14 mouse cellular contexts compared by ENCODE assay signal in the genomic region with DNA sequence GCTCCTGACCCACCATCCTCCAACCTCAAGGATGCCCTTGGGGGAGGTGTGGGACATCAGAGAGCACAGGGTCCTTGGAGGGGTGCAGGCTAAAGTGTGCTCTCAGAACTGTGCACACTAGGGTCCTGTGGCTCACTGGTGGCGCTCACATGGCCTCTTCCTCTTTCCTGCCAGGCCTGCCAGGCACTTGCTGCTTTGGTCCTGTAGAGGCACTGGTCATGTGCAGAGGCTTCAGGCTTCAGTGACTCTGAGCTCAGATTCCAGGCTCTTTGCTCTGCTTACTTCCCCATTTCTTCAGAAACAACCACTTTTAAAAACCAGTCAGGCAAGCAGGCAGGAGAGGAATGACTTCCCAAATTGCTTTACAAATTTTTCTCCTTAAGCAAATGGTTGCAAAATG. TPM values are rescaled to one million over a fixed set of nuclear protein-coding genes. Genes with fewer than 3 reads are reported as not detected.
DNase-seq lines count a peak whose midpoint lies in the region; ATAC-seq lines count a peak whose summit lies in the region.
"Had no signal": no experiment of that assay in that cellular context is flagged by ENCODE, and none has a peak within 500 bp of the region (broad histone marks: within the 10 kb centered on the region; RNA-seq: fewer than 3 reads in every experiment).

No protein-coding gene starts in this region.

- H3K27me3 ChIP-seq in heart, embryonic 11.5 days (ENCODE audit: control insufficient read depth, insufficient read depth, low read length), result no peaks in the 10 kb centered on the region
- no peaks in the 10 kb centered on the region for H3K27me3 ChIP-seq in liver, embryonic 11.5 days (replicated peaks; ENCODE audit: control insufficient read depth, insufficient read depth, low read length)
- H3K27me3 ChIP-seq: limb, embryonic 13.5 days; neural tube, embryonic 13.5 days; stomach, embryonic 15.5 days had no signal

- ATAC-seq in heart, embryonic 11.5 days (replicated peaks; ENCODE audit: insufficient number of reproducible peaks, low FRiP score, low TSS enrichment), result no peak
- peak; percentile 26; the same call in 1 of the 2 replicates for ATAC-seq in erythroblast, adult 5-6 weeks (replicated peaks; ENCODE audit: low FRiP score, poor library complexity, severe bottlenecking)
- no peak for ATAC-seq in liver, embryonic 11.5 days (replicated peaks; ENCODE audit: low FRiP score)
- ATAC-seq: forebrain, embryonic 16.5 days; hindbrain, postnatal 0 days had no signal

- no peaks in the 10 kb centered on the region for H3K4me1 ChIP-seq in heart, embryonic 11.5 days (ENCODE audit: control insufficient read depth, insufficient read depth, low read length)
- H3K4me1 ChIP-seq in liver, embryonic 11.5 days (replicated peaks; ENCODE audit: control insufficient read depth, insufficient read depth, low read length), result no peaks in the 10 kb centered on the region
- H3K4me1 ChIP-seq: limb, embryonic 13.5 days; stomach, embryonic 15.5 days had no signal

- DNase-seq in heart, adult 18-20 months, result peak; percentile 4 to 56
- DNase-seq in liver, embryonic 11.5 days (ENCODE audit: low spot score), result peak; percentile 31
- peak; percentile 31 to 33 for DNase-seq in monocyte, adult 2 months (ENCODE audit: low read depth in 1 of 2, low spot score in 2 of 2)
- no peak for DNase-seq in cerebellum, postnatal 4 days (ENCODE audit: low spot score in 2 of 2)
- no peak for DNase-seq in embryo, embryonic 10 days (ENCODE audit: low spot score)
- DNase-seq in retina, postnatal 1 day, result no peak
- DNase-seq: cerebellum, postnatal 14 days had no signal

- H3K36me3 ChIP-seq in heart, embryonic 11.5 days (ENCODE audit: control insufficient read depth, insufficient read depth, low read length), result no peaks in the 10 kb centered on the region
- no peaks in the 10 kb centered on the region for H3K36me3 ChIP-seq in liver, embryonic 11.5 days (ENCODE audit: control insufficient read depth, insufficient read depth, low read length)
- H3K36me3 ChIP-seq: limb, embryonic 13.5 days; neural tube, embryonic 13.5 days; stomach, embryonic 15.5 days had no signal

- H3K9me3 ChIP-seq in heart, embryonic 11.5 days (replicated peaks; ENCODE audit: control insufficient read depth, low read length), result no peaks in the 10 kb centered on the region
- no peaks in the 10 kb centered on the region for H3K9me3 ChIP-seq in liver, embryonic 11.5 days (ENCODE audit: control insufficient read depth, low read length)
- H3K9me3 ChIP-seq: limb, embryonic 13.5 days; neural tube, embryonic 13.5 days; stomach, embryonic 15.5 days had no signal

- WGBS in heart, embryonic 11.5 days (ENCODE audit: insufficient replicate concordance), result 72% methylated on average over 1 of the region's 1 CpGs
- 42% methylated on average over 1 of the region's 1 CpGs for WGBS in liver, embryonic 11.5 days

- H3K4me3 ChIP-seq in heart, embryonic 11.5 days (ENCODE audit: low read depth, low read length), result no peak overlapping the region
- no peak overlapping the region for H3K4me3 ChIP-seq in liver, embryonic 11.5 days (ENCODE audit: low read depth, low read length)
- H3K4me3 ChIP-seq: limb, embryonic 13.5 days; neural tube, embryonic 13.5 days; stomach, embryonic 15.5 days had no signal

- no peak overlapping the region for H3K27ac ChIP-seq in heart, embryonic 11.5 days (ENCODE audit: low read depth, low read length)
- H3K27ac ChIP-seq in liver, embryonic 11.5 days (ENCODE audit: low read depth, low read length), result no peak overlapping the region
- H3K27ac ChIP-seq: hindbrain, postnatal 0 days; limb, embryonic 13.5 days; neural tube, embryonic 13.5 days; stomach, embryonic 15.5 days had no signal

- no peak overlapping the region for H3K9ac ChIP-seq in heart, embryonic 11.5 days (ENCODE audit: low read depth, low read length)
- no peak overlapping the region for H3K9ac ChIP-seq in liver, embryonic 11.5 days (ENCODE audit: low read depth, low read length)
- H3K9ac ChIP-seq: limb, embryonic 13.5 days; neural tube, embryonic 13.5 days; stomach, embryonic 15.5 days had no signal

- no peak overlapping the region for H3K4me2 ChIP-seq in heart, embryonic 11.5 days
- H3K4me2 ChIP-seq in liver, embryonic 11.5 days, result no peak overlapping the region
- H3K4me2 ChIP-seq: limb, embryonic 13.5 days; neural tube, embryonic 13.5 days; stomach, embryonic 15.5 days had no signal

RNA-seq across cellular contexts. Expression of a gene that starts 34.9 kb away (rescaled TPM):
- 1 to 10 TPM; 5.4 to 5.6 TPM for total RNA-seq in heart, adult 18-20 months (2021)
- 18.1 and 18.2 TPM in 2 replicates for polyA plus RNA-seq in heart, embryonic 11.5 days (2014; fragmentation: Nextera tagmentation; extraction: Ambion mirVana)
- 29.2 and 52.5 TPM in 2 replicates for total RNA-seq in erythroblast, adult 5-6 weeks (2015; ENCODE audit: low replicate concordance)
- 41.7 and 56.7 TPM in 2 replicates for total RNA-seq in erythroblast, adult 5-6 weeks (2017; ENCODE audit: low replicate concordance)
- polyA plus RNA-seq in liver, embryonic 11.5 days (2014; fragmentation: Nextera tagmentation; extraction: Ambion mirVana), result 38.2 and 42.3 TPM in 2 replicates

Comparison
In these comparisons a context has a peak if more than half of its experiments do, and no peak if none do; other contexts are left out.
1. DNase-seq: peak in heart, adult 18-20 months (2 of 2), liver, embryonic 11.5 days (single experiment) and monocyte, adult 2 months (2 of 2); none in cerebellum, postnatal 4 days (0 of 2), embryo, embryonic 10 days (single experiment) and retina, postnatal 1 day (single experiment).
2. RNA of a gene that starts 34.9 kb away (total RNA-seq): 29.2 to 56.7 TPM in erythroblast, adult 5-6 weeks; 5.4 to 5.6 TPM in heart, adult 18-20 months; every median in the first group is over 4 times any median in the second.